Mouse (Mus musculus): Measurements from ENCODE around the gene Slco2a1.

DNA sequence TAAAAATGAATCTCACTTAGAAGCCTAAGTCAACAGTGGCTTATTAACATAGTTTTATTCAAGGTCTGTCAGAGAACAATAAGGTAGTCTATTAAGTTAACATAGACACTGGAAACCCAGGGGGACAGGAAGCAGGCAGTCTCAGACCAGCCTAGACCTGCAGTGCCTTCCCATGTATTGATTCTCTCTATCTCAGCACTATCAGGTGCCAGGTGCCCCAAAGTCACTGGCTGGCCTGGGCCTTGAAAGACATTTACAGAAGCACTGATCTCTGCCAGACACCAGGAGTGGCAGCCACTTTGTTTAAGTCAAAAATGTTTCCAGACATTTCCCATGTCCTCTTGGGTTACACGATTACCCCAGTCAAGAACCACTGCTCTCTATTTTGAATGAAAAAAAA lies 11.4 kb upstream of the Slco2a1 start:
- no peak for TF ChIP-seq CTCF (IDR thresholded peaks at IDR 0.05; ENCODE audit: extremely low read depth, insufficient read depth, low read length)
- TF ChIP-seq POLR2A (IDR thresholded peaks at IDR 0.05; ENCODE audit: extremely low read depth, insufficient read depth, low read length): no peak
